Mouse (Mus musculus): ENCODE measurements at regions not wholly inside any gene's neighbourhood (a gene's known extent, or its start where the extent isn't known, plus 50 kb on each side); places are given as distances from the start of the nearest gene placed in this dataset.

DNA sequence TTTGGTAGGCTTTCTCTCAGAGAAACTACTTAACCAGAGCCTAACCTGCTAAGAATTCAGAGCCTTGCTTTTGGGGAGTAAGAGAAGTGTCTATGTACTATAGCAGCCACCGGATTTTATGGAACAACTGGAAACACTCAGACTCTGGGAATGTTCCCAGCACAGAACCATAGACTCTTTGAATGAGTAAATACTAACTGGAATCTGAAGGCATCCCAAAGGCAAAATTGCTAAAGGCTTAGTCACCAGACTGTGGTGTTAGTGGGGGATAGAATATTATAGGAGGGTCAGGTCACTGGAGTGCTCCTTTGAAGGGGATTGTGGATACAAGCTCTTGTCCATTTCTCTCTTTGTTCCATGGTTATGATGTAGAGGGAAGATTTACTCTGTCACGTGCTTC is 427.4 kb downstream of the Fam198b start:
- TF ChIP-seq ZC3H11A (IDR thresholded peaks at IDR 0.05; ENCODE audit: borderline replicate concordance, low read depth, low read length) (no peak), ZNF384 (IDR thresholded peaks at IDR 0.05; ENCODE audit: low read depth, low read length) (no peak)
